Mouse (Mus musculus) cerebellum, adult 11 months (tissue): ENCODE measurements around the gene Ubiad1.

Experiments
- DNase-seq: peaks from one replicate; pipeline ENCODE4 v3.0.0; 2022

The Ubiad1 gene

GRCm38 (mm10) chr4:148399437-148400094, 45.0 kb downstream of the Ubiad1 start:
- DNase-seq, result no peak

GRCm38 (mm10) chr4:148397531-148398287, 46.9 kb downstream of the Ubiad1 start:
- no peak for DNase-seq

- DNase-seq, result no peak
Measured at GRCm38 (mm10) chr4:148397113-148397512, 47.5 kb downstream of the Ubiad1 start.

- no peak for DNase-seq
Measured at GRCm38 (mm10) chr4:148395875-148396274, 48.7 kb downstream of the Ubiad1 start.

- DNase-seq, result no peak
Measured at GRCm38 (mm10) chr4:148395198-148395597, 49.4 kb downstream of the Ubiad1 start.

- DNase-seq, result no peak
Measured at GRCm38 (mm10) chr4:148391714-148392310, 52.8 kb downstream of the Ubiad1 start.

GRCm38 (mm10) chr4:148389635-148390034, 54.9 kb downstream of the Ubiad1 start:
- no peak for DNase-seq

GRCm38 (mm10) chr4:148389047-148389446, 55.5 kb downstream of the Ubiad1 start:
- DNase-seq, result no peak

GRCm38 (mm10) chr4:148385269-148385668, 59.3 kb downstream of the Ubiad1 start:
- DNase-seq, result no peak
